Mouse (Mus musculus) G1E (cell line): ENCODE measurements at regions not wholly inside any gene's neighbourhood (a gene's known extent, or its start where the extent isn't known, plus 50 kb on each side); places are given as distances from the start of the nearest gene placed in this dataset.

ENCODE experiments used
- ATAC-seq: 2 replicates; pipeline ENCODE4 v1.8.0; 2016; ENCODE audit warnings: mild to moderate bottlenecking; ENCODE audit not compliant: insufficient number of reproducible peaks, poor library complexity, low FRiP score, severe bottlenecking; ENCODE audit errors: extremely low read depth
- DNase-seq: peaks from one replicate; pipeline ENCODE4 v3.0.0; 2012; ENCODE audit warnings: low spot score
- H3K27me3 ChIP-seq: 2 replicates; pipeline ENCODE4 v1.6.1; 2012; ENCODE audit warnings: mild to moderate bottlenecking, low read length, inconsistent platforms; ENCODE audit not compliant: insufficient read depth
- H3K36me3 ChIP-seq: replicated peaks from 2 replicates; pipeline ENCODE3; 2012; ENCODE audit warnings: mild to moderate bottlenecking, inconsistent platforms
- H3K4me1 ChIP-seq: 2 replicates; pipeline ENCODE4 v1.6.1; 2012; ENCODE audit warnings: low read depth, low read length, inconsistent platforms, mixed read lengths; ENCODE audit not compliant: insufficient read depth
- H3K4me3 ChIP-seq: 2 replicates; pipeline ENCODE4 v1.5.1; 2012; ENCODE audit warnings: low read depth, mild to moderate bottlenecking, inconsistent platforms, low read length, moderate library complexity, mixed read lengths
- H3K9me3 ChIP-seq: replicated peaks from 2 replicates; pipeline ENCODE4 v1.6.1; 2012; ENCODE audit warnings: inconsistent platforms
- CTCF ChIP-seq: IDR thresholded peaks from 2 replicates; pipeline ENCODE4 v1.5.1; 2012; ENCODE audit warnings: low read depth, low read length, inconsistent platforms, mixed read lengths
- GATA1 ChIP-seq: IDR thresholded peaks from 2 replicates; pipeline ENCODE4 v1.6.1; 2012; ENCODE audit warnings: borderline replicate concordance, low read length, inconsistent platforms, mixed read lengths
- GATA2 ChIP-seq: IDR thresholded peaks from 2 replicates; pipeline ENCODE4 v1.6.1; 2012; ENCODE audit warnings: low read depth, low read length, inconsistent platforms, borderline replicate concordance
- POLR2AphosphoS5 ChIP-seq: IDR thresholded peaks from 2 replicates; pipeline ENCODE4 v1.6.1; 2012; ENCODE audit warnings: low read depth, low read length, inconsistent platforms; ENCODE audit not compliant: insufficient replicate concordance
- TAL1 ChIP-seq: conservative IDR thresholded peaks from 2 replicates; pipeline ENCODE4 v1.6.1; 2012; ENCODE audit warnings: low read depth, low read length, inconsistent platforms, mixed read lengths

DNA sequence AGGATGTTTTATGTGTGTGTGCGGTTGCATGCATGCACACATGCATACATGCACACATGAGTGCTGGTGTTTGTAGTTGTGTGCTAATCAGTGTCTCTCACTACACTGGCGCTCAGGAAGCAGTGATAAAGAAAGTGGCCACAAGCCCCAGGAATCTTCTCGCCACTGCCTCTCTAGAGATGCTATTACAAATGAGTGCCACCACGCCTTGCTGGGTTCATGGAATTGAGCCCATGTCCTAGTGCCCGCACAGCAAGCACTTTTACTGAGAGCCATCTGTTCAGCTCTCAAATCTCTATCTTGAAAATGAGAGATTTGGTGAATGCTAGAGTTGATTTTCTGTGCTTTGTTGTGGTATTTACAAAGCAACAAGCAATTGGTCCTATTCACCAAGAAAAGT lies 373.3 kb downstream of the Lpin1 start:
- no peaks in the 10 kb centered on the region for H3K4me1 ChIP-seq
- H3K9me3 ChIP-seq, result no peaks in the 10 kb centered on the region
- H3K36me3 ChIP-seq, result no peaks in the 10 kb centered on the region
- no peak for TF ChIP-seq GATA2
- DNase-seq, result no peak
- no peaks in the 10 kb centered on the region for H3K27me3 ChIP-seq
- no peak overlapping the region for H3K4me3 ChIP-seq
- ATAC-seq, result no peak

DNA sequence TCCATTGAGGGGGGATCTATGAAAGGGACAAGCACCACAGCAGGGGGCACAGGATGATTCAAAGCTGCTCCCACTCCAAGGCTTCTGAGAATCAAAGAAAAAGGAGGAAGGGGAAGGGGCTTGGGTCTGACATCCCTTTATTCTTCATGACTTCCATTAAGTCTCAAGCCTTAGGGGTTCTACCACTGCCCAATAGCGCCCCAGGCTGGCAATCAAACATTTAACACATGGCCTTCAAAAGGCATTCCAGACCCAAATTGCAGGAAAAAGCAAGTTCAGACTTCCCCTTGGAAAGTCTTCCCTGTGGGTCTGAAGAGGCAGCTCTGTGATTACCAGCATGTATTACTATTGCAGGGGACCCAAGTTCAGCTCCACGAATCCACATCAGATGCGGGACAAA lies 377.2 kb downstream of the Lpin1 start:
- no peak for TF ChIP-seq GATA2
- no peak for TF ChIP-seq TAL1
- no peak for TF ChIP-seq CTCF
- no peak for TF ChIP-seq GATA1
- no peak for TF ChIP-seq POLR2AphosphoS5
- DNase-seq, result no peak

DNA sequence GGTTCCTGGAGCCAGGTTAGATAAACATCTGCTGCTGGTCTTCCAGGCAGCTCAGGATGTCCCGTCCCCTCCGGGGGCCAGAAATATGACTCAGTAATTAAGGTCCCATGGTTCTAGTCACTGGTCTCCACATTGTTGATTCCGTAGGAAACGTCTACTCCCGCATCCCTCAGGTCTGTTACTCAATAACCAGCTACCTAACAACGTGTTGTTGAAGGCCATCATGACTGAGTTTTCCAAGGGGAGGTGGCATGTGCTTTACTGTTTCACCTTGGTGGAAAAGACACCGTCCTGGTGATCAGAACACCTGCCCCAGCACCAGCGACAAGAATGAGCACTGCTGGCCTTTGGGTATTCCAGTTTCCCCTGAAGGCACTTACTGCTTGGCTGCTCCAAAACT lies 377.9 kb downstream of the Lpin1 start:
- Histone ChIP-seq H3K4me3 (no peak overlapping the region), H3K9me3 (no peaks in the 10 kb centered on the region), H3K27me3 (no peaks in the 10 kb centered on the region), H3K36me3 (no peaks in the 10 kb centered on the region), H3K4me1 (no peaks in the 10 kb centered on the region)
- ATAC-seq (no peak), DNase-seq (no peak)
- TF ChIP-seq POLR2AphosphoS5, result no peak
- no peak for TF ChIP-seq GATA2
- no peak for TF ChIP-seq GATA1
- no peak for TF ChIP-seq TAL1
- TF ChIP-seq CTCF, result no peak

More for the DNA sequence above, 377.2 kb downstream of the Lpin1 start:
- H3K36me3 ChIP-seq, result no peaks in the 10 kb centered on the region
- no peaks in the 10 kb centered on the region for H3K27me3 ChIP-seq
- no peak overlapping the region for H3K4me3 ChIP-seq
- no peaks in the 10 kb centered on the region for H3K4me1 ChIP-seq
- no peaks in the 10 kb centered on the region for H3K9me3 ChIP-seq
- ATAC-seq, result no peak

DNA sequence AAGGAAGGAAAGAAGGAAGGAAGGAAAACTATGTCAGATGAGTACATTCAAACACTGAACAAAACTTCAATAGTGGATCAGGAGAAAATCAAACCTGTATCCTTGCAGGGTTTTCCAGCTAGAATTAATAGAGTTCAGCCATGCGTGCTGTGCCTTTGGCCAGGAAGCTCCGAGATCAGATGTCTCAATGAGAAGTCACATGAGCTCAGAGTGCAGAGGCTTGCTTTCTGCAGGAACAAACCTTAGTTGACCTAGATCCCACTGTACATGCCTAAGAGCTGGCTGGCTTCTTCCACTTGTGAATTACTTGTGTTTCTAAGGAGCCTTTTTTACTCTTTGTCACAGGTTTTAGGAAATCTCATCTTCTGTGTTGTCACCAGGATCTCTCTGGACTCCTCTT lies 378.7 kb downstream of the Lpin1 start:
- ATAC-seq (no peak), DNase-seq (no peak)
- Histone ChIP-seq H3K36me3 (no peaks in the 10 kb centered on the region), H3K4me1 (no peaks in the 10 kb centered on the region), H3K27me3 (no peaks in the 10 kb centered on the region), H3K4me3 (no peak overlapping the region), H3K9me3 (no peaks in the 10 kb centered on the region)
- TF ChIP-seq GATA1, result no peak
- TF ChIP-seq POLR2AphosphoS5, result no peak
- no peak for TF ChIP-seq CTCF
- TF ChIP-seq TAL1, result no peak
- no peak for TF ChIP-seq GATA2

DNA sequence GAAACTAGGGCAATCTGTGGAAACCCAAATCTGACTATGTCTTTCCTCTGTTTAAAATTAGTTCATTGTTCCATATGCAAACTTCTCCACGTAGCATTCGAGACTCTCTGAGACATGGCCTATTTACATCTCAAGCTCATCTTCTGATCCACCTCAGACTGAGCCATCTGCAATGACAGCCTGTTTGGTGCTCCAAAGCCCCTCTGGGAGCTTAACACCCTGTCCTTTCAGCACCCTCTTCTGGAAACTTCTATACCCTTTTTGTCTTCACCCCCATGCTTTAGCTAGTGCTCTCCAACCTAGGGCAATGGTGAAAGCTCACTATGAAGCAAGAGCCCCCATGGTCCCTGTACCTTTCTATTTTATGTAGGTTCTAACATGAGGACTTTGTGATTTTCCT lies 379.7 kb downstream of the Lpin1 start:
- no peak overlapping the region for H3K4me3 ChIP-seq
- DNase-seq (no peak), ATAC-seq (no peak)
- no peaks in the 10 kb centered on the region for H3K4me1 ChIP-seq
- H3K36me3 ChIP-seq, result no peaks in the 10 kb centered on the region
- TF ChIP-seq GATA2 (no peak), GATA1 (no peak), POLR2AphosphoS5 (no peak), TAL1 (no peak), CTCF (no peak)
- no peaks in the 10 kb centered on the region for H3K9me3 ChIP-seq
- no peaks in the 10 kb centered on the region for H3K27me3 ChIP-seq

DNA sequence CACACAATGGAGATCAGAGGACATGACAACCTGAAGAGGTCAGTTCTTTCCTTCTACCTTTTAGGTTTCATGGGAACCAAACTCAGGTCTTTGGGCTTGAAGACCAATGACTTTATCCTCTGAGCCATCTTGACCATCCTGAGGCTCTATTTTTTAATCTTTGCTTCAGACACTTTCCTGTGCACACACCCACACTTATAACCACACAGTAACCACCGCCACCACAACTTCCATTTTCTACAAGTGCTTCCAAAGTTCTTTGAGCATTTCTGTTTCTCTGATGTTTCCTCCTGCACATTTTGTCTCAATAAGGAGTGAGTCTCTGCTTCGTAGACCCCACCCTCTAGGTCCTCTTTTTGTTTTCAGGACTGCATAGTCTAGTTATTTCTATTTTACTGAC lies 385.3 kb downstream of the Lpin1 start:
- no peaks in the 10 kb centered on the region for H3K4me1 ChIP-seq
- TF ChIP-seq CTCF (no peak), GATA1 (no peak), TAL1 (no peak), POLR2AphosphoS5 (no peak), GATA2 (no peak)
- H3K36me3 ChIP-seq, result no peaks in the 10 kb centered on the region
- H3K9me3 ChIP-seq, result no peaks in the 10 kb centered on the region
- ATAC-seq (no peak), DNase-seq (no peak)
- H3K27me3 ChIP-seq, result no peaks in the 10 kb centered on the region
- H3K4me3 ChIP-seq, result no peak overlapping the region
